Mouse (Mus musculus): ENCODE data around the gene Wfdc5.

GRCm38 (mm10) chr2:164182692-164183255 lies at the start of gene Wfdc5:
- TF ChIP-seq CTCF (IDR thresholded peaks at IDR 0.05; ENCODE audit: borderline replicate concordance, insufficient read depth, low read depth, low read length) (no peak), POLR2A (IDR thresholded peaks at IDR 0.05; ENCODE audit: borderline replicate concordance, insufficient read depth, low read length) (no peak)
